Mouse (Mus musculus) G1E (cell line): ENCODE results near the gene Shroom1. TPM values are rescaled to one million over a fixed set of nuclear protein-coding genes. Genes with fewer than 3 reads are reported as not detected.

Source experiments
- ATAC-seq: 2 replicates; pipeline ENCODE4 v1.8.0; 2016; ENCODE audit warnings: mild to moderate bottlenecking; ENCODE audit not compliant: insufficient number of reproducible peaks, poor library complexity, low FRiP score, severe bottlenecking; ENCODE audit errors: extremely low read depth
- DNase-seq: peaks from one replicate; pipeline ENCODE4 v3.0.0; 2012; ENCODE audit warnings: low spot score
- H3K27me3 ChIP-seq: 2 replicates; pipeline ENCODE4 v1.6.1; 2012; ENCODE audit warnings: mild to moderate bottlenecking, low read length, inconsistent platforms; ENCODE audit not compliant: insufficient read depth
- H3K36me3 ChIP-seq: replicated peaks from 2 replicates; pipeline ENCODE3; 2012; ENCODE audit warnings: mild to moderate bottlenecking, inconsistent platforms
- H3K4me1 ChIP-seq: 2 replicates; pipeline ENCODE4 v1.6.1; 2012; ENCODE audit warnings: low read depth, low read length, inconsistent platforms, mixed read lengths; ENCODE audit not compliant: insufficient read depth
- H3K4me3 ChIP-seq: 2 replicates; pipeline ENCODE4 v1.5.1; 2012; ENCODE audit warnings: low read depth, mild to moderate bottlenecking, inconsistent platforms, low read length, moderate library complexity, mixed read lengths
- H3K9me3 ChIP-seq: replicated peaks from 2 replicates; pipeline ENCODE4 v1.6.1; 2012; ENCODE audit warnings: inconsistent platforms
- CTCF ChIP-seq: IDR thresholded peaks from 2 replicates; pipeline ENCODE4 v1.5.1; 2012; ENCODE audit warnings: low read depth, low read length, inconsistent platforms, mixed read lengths
- GATA1 ChIP-seq: IDR thresholded peaks from 2 replicates; pipeline ENCODE4 v1.6.1; 2012; ENCODE audit warnings: borderline replicate concordance, low read length, inconsistent platforms, mixed read lengths
- GATA2 ChIP-seq: IDR thresholded peaks from 2 replicates; pipeline ENCODE4 v1.6.1; 2012; ENCODE audit warnings: low read depth, low read length, inconsistent platforms, borderline replicate concordance
- POLR2AphosphoS5 ChIP-seq: IDR thresholded peaks from 2 replicates; pipeline ENCODE4 v1.6.1; 2012; ENCODE audit warnings: low read depth, low read length, inconsistent platforms; ENCODE audit not compliant: insufficient replicate concordance
- TAL1 ChIP-seq: conservative IDR thresholded peaks from 2 replicates; pipeline ENCODE4 v1.6.1; 2012; ENCODE audit warnings: low read depth, low read length, inconsistent platforms, mixed read lengths
- polyA plus RNA-seq: library from polyadenylated mRNA; stranded (reverse); fragments of >175 nt; gene quantifications from 2 replicates; pipeline ENCODE4 v1.2.3, GENCODE M21; 2012
- total RNA-seq, 2 experiments: library from RNA; stranded (forward) in 1 of 2; stranded (reverse) in 1 of 2; fragments of 200-1000 nt in 1 of 2; fragments of >200 nt in 1 of 2; fragmentation: Nextera tagmentation in 1 of 2; gene quantifications; 2 replicates each; pipeline ENCODE4 v1.2.3; 2014 to 2017

Shroom1 gene
- total and polyA plus RNA-seq, 3 experiments: 0.11 TPM; not detected in 2

- Histone ChIP-seq H3K9me3 (no peaks in the 10 kb centered on the region), H3K4me3 (no peak overlapping the region), H3K27me3 (peaks cover 9% of the 10 kb centered on the region; the same call in 1 of the 2 replicates), H3K36me3 (no peaks in the 10 kb centered on the region), H3K4me1 (peaks cover 44% of the 10 kb centered on the region)
- ATAC-seq (no peak), DNase-seq (no peak)
- TF ChIP-seq TAL1: no peak
- TF ChIP-seq GATA1: no peak
- TF ChIP-seq POLR2AphosphoS5: no peak
- no peak for TF ChIP-seq CTCF
- no peak for TF ChIP-seq GATA2
Observed at GRCm38 (mm10) chr11:53503738-53504137, 46.7 kb downstream of the Shroom1 start.

GRCm38 (mm10) chr11:53504376-53504775 is 47.4 kb downstream of the Shroom1 start:
- TF ChIP-seq POLR2AphosphoS5: no peak
- TF ChIP-seq CTCF: no peak
- no peak for TF ChIP-seq GATA1
- TF ChIP-seq GATA2: no peak
- no peak for TF ChIP-seq TAL1
- Histone ChIP-seq H3K36me3 (no peaks in the 10 kb centered on the region), H3K4me1 (peaks cover 43% of the 10 kb centered on the region), H3K9me3 (no peaks in the 10 kb centered on the region), H3K27me3 (peaks cover 8% of the 10 kb centered on the region; the same call in 1 of the 2 replicates), H3K4me3 (no peak overlapping the region)
- ATAC-seq (no peak), DNase-seq (no peak)

- Histone ChIP-seq H3K9me3 (no peaks in the 10 kb centered on the region), H3K4me3 (no peak overlapping the region), H3K4me1 (peaks cover 40% of the 10 kb centered on the region), H3K36me3 (no peaks in the 10 kb centered on the region), H3K27me3 (peaks cover 4% of the 10 kb centered on the region; the same call in 1 of the 2 replicates)
- DNase-seq: no peak
- ATAC-seq: no peak
- TF ChIP-seq GATA1: no peak
- TF ChIP-seq CTCF: no peak
- no peak for TF ChIP-seq GATA2
- TF ChIP-seq TAL1: no peak
- no peak for TF ChIP-seq POLR2AphosphoS5
Observed at GRCm38 (mm10) chr11:53505026-53505663, 48.1 kb downstream of the Shroom1 start.

- DNase-seq: no peak
- no peaks in the 10 kb centered on the region for H3K9me3 ChIP-seq
- TF ChIP-seq GATA1: no peak
- no peak for TF ChIP-seq POLR2AphosphoS5
- no peak for TF ChIP-seq TAL1
- no peaks in the 10 kb centered on the region for H3K36me3 ChIP-seq
- no peaks in the 10 kb centered on the region; the same call in 1 of the 2 replicates for H3K27me3 ChIP-seq
- ATAC-seq: no peak
- H3K4me3 ChIP-seq: no peak overlapping the region
- peaks cover 26% of the 10 kb centered on the region for H3K4me1 ChIP-seq
Observed at GRCm38 (mm10) chr11:53507098-53507805, 50.2 kb downstream of the Shroom1 start.

GRCm38 (mm10) chr11:53508152-53508551 is 51.1 kb downstream of the Shroom1 start:
- ATAC-seq: no peak
- DNase-seq: no peak
- Histone ChIP-seq H3K4me1 (peaks cover 20% of the 10 kb centered on the region), H3K4me3 (no peak overlapping the region), H3K36me3 (no peaks in the 10 kb centered on the region), H3K27me3 (no peaks in the 10 kb centered on the region; the same call in 1 of the 2 replicates), H3K9me3 (no peaks in the 10 kb centered on the region)
- no peak for TF ChIP-seq GATA1
- no peak for TF ChIP-seq TAL1

- ATAC-seq (no peak), DNase-seq (no peak)
- peaks cover 20% of the 10 kb centered on the region for H3K4me1 ChIP-seq
- no peaks in the 10 kb centered on the region for H3K36me3 ChIP-seq
- H3K4me3 ChIP-seq: no peak overlapping the region
- TF ChIP-seq POLR2AphosphoS5 (no peak), GATA2 (no peak), GATA1 (no peak), TAL1 (no peak), CTCF (no peak)
- no peaks in the 10 kb centered on the region for H3K9me3 ChIP-seq
- H3K27me3 ChIP-seq: no peaks in the 10 kb centered on the region; the same call in 1 of the 2 replicates
Observed at GRCm38 (mm10) chr11:53508591-53508990, 51.6 kb downstream of the Shroom1 start.
